In the genomic region with DNA sequence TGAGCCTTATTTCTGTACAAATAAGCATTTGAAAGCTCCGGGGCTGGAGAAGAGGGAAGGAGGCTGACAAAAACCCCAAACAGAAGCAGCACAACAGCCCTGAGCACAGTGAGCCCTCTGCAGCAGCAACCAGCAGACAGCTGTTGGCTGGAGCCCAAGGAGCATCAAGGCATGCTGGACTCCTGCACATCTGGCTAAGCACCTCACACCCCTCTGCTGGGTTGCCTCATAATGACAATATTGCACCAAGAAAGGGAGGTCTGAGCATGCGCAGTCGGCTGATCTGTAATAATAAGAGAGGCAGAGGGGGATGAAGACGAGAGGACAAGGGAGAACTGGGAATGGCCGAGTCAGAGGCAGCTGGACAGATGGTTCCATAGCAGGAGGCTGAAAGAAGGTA, we compare ENCODE assay signal across 13 mouse cellular contexts. TPM values are rescaled to one million over a fixed set of nuclear protein-coding genes. Genes with fewer than 3 reads are reported as not detected.
DNase-seq lines count a peak whose midpoint lies in the region; ATAC-seq and TF ChIP-seq lines count a peak whose summit lies in the region.
"Had no signal": no experiment of that assay in that cellular context is flagged by ENCODE, and none has a peak within 500 bp of the region (broad histone marks: within the 10 kb centered on the region; RNA-seq: fewer than 3 reads in every experiment).

No protein-coding gene starts in this region.

- intact Hi-C loops in gastrocnemius, postnatal 14 days (cut with DNase I; ENCODE audit: low total_unique reads) = no loop called here

- no peaks in the 10 kb centered on the region for H3K4me1 ChIP-seq in midbrain, postnatal 0 days (ENCODE audit: insufficient read depth, low read length)
- H3K4me1 ChIP-seq in midbrain, embryonic 15.5 days = peaks cover 12% of the 10 kb centered on the region
- H3K4me1 ChIP-seq in G1E (ENCODE audit: insufficient read depth, low read depth, low read length) = peaks cover 80% of the 10 kb centered on the region
- peaks cover 100% of the 10 kb centered on the region for H3K4me1 ChIP-seq in liver, embryonic 15.5 days (replicated peaks)
- peaks cover 23% of the 10 kb centered on the region for H3K4me1 ChIP-seq in hindbrain, embryonic 12.5 days

- H3K9ac ChIP-seq in midbrain, postnatal 0 days (replicated peaks; ENCODE audit: low read length, poor library complexity, severe bottlenecking) = no peak overlapping the region
- no peak overlapping the region for H3K9ac ChIP-seq in midbrain, embryonic 15.5 days
- 0 out of 2 replicates have a peak overlapping the region, but pooled peaks have one; percentile 31 for H3K9ac ChIP-seq in liver, embryonic 15.5 days
- H3K9ac ChIP-seq in hindbrain, embryonic 12.5 days = no peak overlapping the region

- 54% methylated on average over 5 of the region's 5 CpGs for WGBS in midbrain, postnatal 0 days
- WGBS in midbrain, embryonic 15.5 days = 55% methylated on average over 5 of the region's 5 CpGs
- WGBS in liver, embryonic 15.5 days (ENCODE audit: insufficient replicate concordance) = 35% methylated on average over 5 of the region's 5 CpGs
- WGBS in hindbrain, embryonic 12.5 days = 67% methylated on average over 5 of the region's 5 CpGs

- H3K4me3 ChIP-seq in midbrain, postnatal 0 days (ENCODE audit: low read depth, low read length) = no peak overlapping the region
- H3K4me3 ChIP-seq in midbrain, embryonic 15.5 days = no peak overlapping the region
- peak overlapping the region; percentile 34; the same call in 1 of the 2 replicates for H3K4me3 ChIP-seq in G1E (ENCODE audit: low read depth, low read length)
- H3K4me3 ChIP-seq in liver, embryonic 15.5 days (replicated peaks) = no peak overlapping the region
- H3K4me3 ChIP-seq in hindbrain, embryonic 12.5 days = no peak overlapping the region
- H3K4me3 ChIP-seq: layer of hippocampus, adult 2 months; myocyte had no signal

- 0 out of 2 replicates have a peak, but pooled peaks cover 10% of the 10 kb centered on the region for H3K27me3 ChIP-seq in midbrain, postnatal 0 days (ENCODE audit: insufficient read depth, low read length)
- peaks cover 39% of the 10 kb centered on the region for H3K27me3 ChIP-seq in midbrain, embryonic 15.5 days (replicated peaks)
- H3K27me3 ChIP-seq in G1E (ENCODE audit: insufficient read depth, low read length) = peaks cover 21% of the 10 kb centered on the region
- peaks cover 3% of the 10 kb centered on the region; the same call in 1 of the 2 replicates for H3K27me3 ChIP-seq in liver, embryonic 15.5 days
- peaks cover 75% of the 10 kb centered on the region for H3K27me3 ChIP-seq in hindbrain, embryonic 12.5 days

- no peak overlapping the region for H3K4me2 ChIP-seq in midbrain, postnatal 0 days (ENCODE audit: low read depth, low read length, poor library complexity, severe bottlenecking)
- H3K4me2 ChIP-seq in midbrain, embryonic 15.5 days = no peak overlapping the region
- H3K4me2 ChIP-seq in liver, embryonic 15.5 days = peak overlapping the region; percentile 51
- no peak overlapping the region for H3K4me2 ChIP-seq in hindbrain, embryonic 12.5 days (replicated peaks)

- H3K36me3 ChIP-seq in midbrain, postnatal 0 days (ENCODE audit: insufficient read depth, low read length) = no peaks in the 10 kb centered on the region
- no peaks in the 10 kb centered on the region for H3K36me3 ChIP-seq in midbrain, embryonic 15.5 days (replicated peaks)
- H3K36me3 ChIP-seq in G1E (replicated peaks) = no peaks in the 10 kb centered on the region
- H3K36me3 ChIP-seq in liver, embryonic 15.5 days (replicated peaks) = no peaks in the 10 kb centered on the region
- no peaks in the 10 kb centered on the region for H3K36me3 ChIP-seq in hindbrain, embryonic 12.5 days

- no peak for ATAC-seq in midbrain, postnatal 0 days (ENCODE audit: low FRiP score)
- ATAC-seq in midbrain, embryonic 15.5 days (replicated peaks) = no peak
- ATAC-seq in G1E (ENCODE audit: extremely low read depth, insufficient number of reproducible peaks, low FRiP score, poor library complexity, severe bottlenecking) = no peak
- ATAC-seq in liver, embryonic 15.5 days (ENCODE audit: insufficient read depth) = no peak
- ATAC-seq in hindbrain, embryonic 12.5 days (ENCODE audit: low FRiP score) = no peak

- TF ChIP-seq CTCF in midbrain, postnatal 0 days (IDR thresholded peaks at IDR 0.05) = 0 out of 2 replicates have a peak, but pooled peaks have one; percentile 14
- TF ChIP-seq CTCF in G1E (IDR thresholded peaks at IDR 0.05; ENCODE audit: low read depth, low read length) = no peak

- no peak overlapping the region for H3K27ac ChIP-seq in midbrain, postnatal 0 days (ENCODE audit: low read depth, low read length)
- H3K27ac ChIP-seq in midbrain, embryonic 15.5 days = no peak overlapping the region
- H3K27ac ChIP-seq in liver, embryonic 15.5 days (replicated peaks) = peak overlapping the region; percentile 77
- H3K27ac ChIP-seq in hindbrain, embryonic 12.5 days = no peak overlapping the region
- H3K27ac ChIP-seq: layer of hippocampus, adult 2 months had no signal

- DNase-seq in gastrocnemius, postnatal 14 days = peak; percentile 39
- DNase-seq in gastrocnemius, adult 8-10 months (ENCODE audit: low spot score in 2 of 2) = no peak
- peak; percentile 21 for DNase-seq in midbrain, postnatal 0 days (ENCODE audit: low spot score)
- DNase-seq in G1E (ENCODE audit: low spot score) = no peak
- DNase-seq in heart, adult 18-20 months = no peak
- DNase-seq: cerebellum, adult 2 months; gastrocnemius, postnatal 25 days; left cerebral cortex, postnatal 4 days had no signal

- H3K9me3 ChIP-seq in midbrain, postnatal 0 days (ENCODE audit: low read length) = no peaks in the 10 kb centered on the region
- H3K9me3 ChIP-seq in midbrain, embryonic 15.5 days = no peaks in the 10 kb centered on the region
- H3K9me3 ChIP-seq in G1E (replicated peaks) = no peaks in the 10 kb centered on the region
- H3K9me3 ChIP-seq in liver, embryonic 15.5 days (replicated peaks) = no peaks in the 10 kb centered on the region
- no peaks in the 10 kb centered on the region for H3K9me3 ChIP-seq in hindbrain, embryonic 12.5 days (replicated peaks)

RNA-seq across cellular contexts. Expression of a gene that starts 19.5 kb away (rescaled TPM):
- 10 to 100 TPM; 38.0 to 38.5 TPM for total RNA-seq in gastrocnemius, postnatal 14 days (2021)
- 10 to 100 TPM; 51.7 to 56.6 (median 52.0) TPM for total RNA-seq in gastrocnemius, adult 8-10 months (2022)
- 174 and 192 TPM in 2 replicates for total RNA-seq in midbrain, postnatal 0 days (2014; rRNA removed)
- polyA plus RNA-seq in midbrain, postnatal 0 days (2015; fragmentation: Nextera tagmentation; extraction: Ambion mirVana) = 115 and 122 TPM in 2 replicates
- polyA plus RNA-seq in midbrain, embryonic 15.5 days (2015; fragmentation: Nextera tagmentation; extraction: Ambion mirVana) = 136 and 140 TPM in 2 replicates
- total RNA-seq in G1E (2014; fragmentation: Nextera tagmentation) = 73.8 and 87.7 TPM in 2 replicates
- 83.8 and 88.7 TPM in 2 replicates for total RNA-seq in G1E (2017)
- polyA plus RNA-seq in G1E (2012) = 109 and 113 TPM in 2 replicates
- 25.1 and 30.4 TPM in 2 replicates for polyA plus RNA-seq in liver, embryonic 15.5 days (2015; fragmentation: Nextera tagmentation; extraction: Ambion mirVana)
- total RNA-seq in heart, adult 18-20 months (2021) = 10 to 100 TPM; 32.6 to 36.1 TPM
- polyA plus RNA-seq in hindbrain, embryonic 12.5 days (2016; fragmentation: Nextera tagmentation; extraction: Ambion mirVana) = 104 and 111 TPM in 2 replicates

Comparison
In these comparisons a context has a peak if more than half of its experiments do, and no peak if none do; other contexts are left out.
1. DNase-seq: peak in gastrocnemius, postnatal 14 days (single experiment) and midbrain, postnatal 0 days (single experiment); none in gastrocnemius, adult 8-10 months (0 of 2), G1E (single experiment) and heart, adult 18-20 months (0 of 2).